Mouse (Mus musculus): Measurements from ENCODE around the gene Sept3.

Gene Sept3

GRCm38 (mm10) chr15:82339634-82340254, 65.1 kb downstream of the Sept3 start:
- DNase-seq (ENCODE audit: low spot score in 2 of 2) = no peak

GRCm38 (mm10) chr15:82340414-82341035, 65.8 kb downstream of the Sept3 start:
- no peak for DNase-seq (ENCODE audit: low spot score in 2 of 2)

- DNase-seq (ENCODE audit: low spot score in 2 of 2) = peak; percentile 35 to 61
Observed at GRCm38 (mm10) chr15:82341036-82341501, 66.4 kb downstream of the Sept3 start.

- DNase-seq (ENCODE audit: low spot score in 2 of 2) = no peak
Observed at GRCm38 (mm10) chr15:82341675-82342542, 67.2 kb downstream of the Sept3 start.

- no peak for DNase-seq (ENCODE audit: low spot score in 2 of 2)
Observed at GRCm38 (mm10) chr15:82342543-82342935, 67.8 kb downstream of the Sept3 start.

- no peak for DNase-seq (ENCODE audit: low spot score in 2 of 2)
Observed at GRCm38 (mm10) chr15:82343368-82344287, 68.9 kb downstream of the Sept3 start.
